Mouse (Mus musculus): ENCODE measurements around the gene Dgkh. TPM values are rescaled to one million over a fixed set of nuclear protein-coding genes. Genes with fewer than 3 reads are reported as not detected.
"Not testable (repeated sequence)": the region's sequence is repeated elsewhere in the genome, so short reads cannot be mapped to it uniquely, and the experiment has no call there.

The Dgkh gene
- 10 to 100 TPM; 76.6 to 81.8 TPM for total RNA-seq (2021)
- long read RNA-seq, experiment 1, full-length matches to known transcripts: 8 of 26 reads
- long read RNA-seq, experiment 1, partial matches to known transcripts: 6 of 26 reads
- long read RNA-seq, experiment 1, other reads (novel, unspliced or antisense): 12 of 26 reads
- long read RNA-seq, experiment 2, full-length matches to known transcripts: 12 of 30 reads
- long read RNA-seq, experiment 2, partial matches to known transcripts: 3 of 30 reads
- long read RNA-seq, experiment 2, other reads (novel, unspliced or antisense): 15 of 30 reads

DNA sequence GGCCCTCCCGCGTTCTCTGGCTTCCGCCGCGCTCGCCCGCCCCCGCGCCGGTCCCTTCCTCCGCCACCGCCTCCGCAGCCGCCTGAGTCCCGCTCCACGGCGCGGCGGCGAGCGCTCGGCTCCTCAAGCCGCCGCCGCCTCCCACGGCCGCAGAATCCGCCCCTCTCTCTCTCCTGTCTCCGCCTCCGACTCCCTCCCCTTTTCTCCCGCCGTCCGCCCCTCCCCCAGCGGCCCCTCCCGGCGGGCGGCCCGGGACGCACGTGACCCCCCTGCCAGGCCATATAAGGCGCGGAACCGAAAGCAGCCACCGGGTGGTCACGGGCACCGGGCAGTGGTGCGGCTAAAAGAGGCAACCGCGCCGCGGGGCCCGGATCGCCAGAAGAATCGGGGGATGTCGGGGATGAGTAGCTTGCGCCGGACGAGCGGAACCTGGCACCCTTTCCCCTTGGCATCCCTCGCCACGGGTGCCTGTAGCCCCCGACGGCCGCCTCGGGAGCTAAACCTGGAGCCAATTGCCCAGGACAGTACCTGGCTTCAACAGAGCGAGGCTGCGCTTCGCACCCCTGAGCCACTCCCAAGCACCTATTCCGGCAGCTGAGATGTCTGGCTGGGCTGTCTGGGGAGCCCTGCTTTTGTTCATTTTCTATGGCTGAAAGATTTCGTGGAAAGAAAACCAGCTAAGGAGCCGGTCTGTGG, at the start of gene Dgkh:
Gene Dgkh, minus strand, starts transcription at position 160 of the 696 bp plus-strand sequence.
- peak; percentile 88 to 91 for DNase-seq (ENCODE audit: low spot score in 2 of 2)

DNA sequence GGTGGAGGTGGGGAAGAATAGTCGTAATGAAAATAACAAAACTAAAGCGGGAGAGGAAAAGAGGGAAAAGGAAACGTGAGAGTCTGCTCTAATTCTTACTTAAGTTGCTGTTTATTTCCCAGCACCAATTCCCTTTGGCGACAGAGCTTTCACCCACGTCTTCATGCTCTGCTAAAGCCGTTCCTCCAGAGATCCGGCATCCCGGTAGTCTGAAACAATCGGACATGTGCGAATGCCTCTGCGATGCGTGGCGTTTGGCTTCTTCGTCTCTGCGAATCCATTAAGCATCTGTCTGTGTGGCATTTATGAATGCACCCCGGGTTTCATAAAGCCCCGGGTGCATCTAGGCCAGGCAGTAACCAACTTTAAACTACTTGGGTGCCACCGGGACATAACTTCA, 44.6 kb upstream of the Dgkh start:
- peak; percentile 7 for DNase-seq (ENCODE audit: low spot score in 2 of 2)

DNA sequence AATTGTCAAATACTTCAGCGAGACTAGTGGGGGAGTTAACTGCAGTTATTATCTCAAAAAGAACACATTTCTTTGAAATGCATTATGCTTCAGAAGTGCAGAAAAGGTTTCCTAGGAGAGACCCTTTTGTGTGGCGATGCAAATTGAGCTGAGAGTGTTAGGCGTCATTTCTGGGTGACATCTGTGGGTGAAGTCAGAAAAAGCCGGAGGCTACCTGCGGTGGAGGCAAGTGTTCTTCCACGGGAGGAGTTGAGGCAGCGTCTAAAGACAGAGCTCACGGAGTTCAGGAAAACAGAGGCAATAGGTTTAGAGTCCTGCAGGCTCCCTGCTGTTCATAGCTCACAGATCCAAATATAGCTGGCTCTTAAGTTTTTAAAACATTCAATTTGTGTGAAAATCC, 44.1 kb upstream of the Dgkh start:
- DNase-seq (ENCODE audit: low spot score in 2 of 2): no peak

- no peak for DNase-seq (ENCODE audit: low spot score in 2 of 2)
Measured at GRCm38 (mm10) chr14:78775699-78776098, 43.1 kb upstream of the Dgkh start.

DNA sequence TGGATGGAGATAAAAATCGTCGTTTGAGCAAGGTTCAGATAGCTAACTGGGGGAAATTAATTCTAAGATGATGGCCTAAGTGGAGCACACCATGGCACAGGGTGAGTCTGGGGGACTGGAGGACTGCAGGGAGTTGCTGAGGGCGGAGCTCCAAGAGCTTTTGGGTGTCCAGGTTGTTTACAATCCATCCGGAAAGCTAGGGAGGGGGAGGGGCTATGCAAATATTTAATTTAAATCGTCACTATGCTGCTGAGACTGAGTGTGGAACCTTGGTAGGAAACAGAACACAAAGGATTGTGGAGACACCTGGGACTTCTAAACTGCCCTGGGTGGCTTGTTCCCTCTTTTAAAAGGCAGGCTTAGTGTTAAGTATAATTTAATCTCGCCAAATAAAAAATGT, 42.6 kb upstream of the Dgkh start:
- no peak for DNase-seq (ENCODE audit: low spot score in 2 of 2)

- DNase-seq (ENCODE audit: low spot score in 2 of 2): no peak
Measured at GRCm38 (mm10) chr14:78770457-78770856, 37.9 kb upstream of the Dgkh start.

DNA sequence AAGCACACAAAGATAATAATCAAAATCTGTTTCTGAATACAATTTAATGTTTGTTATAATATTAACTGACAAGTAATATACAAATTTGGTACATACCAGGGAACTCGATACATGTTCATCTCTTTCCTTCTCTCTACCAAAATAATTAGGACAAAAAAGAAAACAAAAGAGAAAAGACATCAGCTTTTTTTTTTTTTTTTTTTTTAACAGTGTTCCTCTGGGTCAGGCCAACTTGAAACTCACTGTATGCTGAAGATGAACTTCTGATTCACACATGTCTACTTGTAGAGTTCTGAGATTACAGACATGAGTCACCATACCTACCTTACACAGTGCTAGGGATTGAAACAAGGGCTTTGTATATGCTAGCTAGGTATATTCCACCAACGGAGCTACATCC, 28.5 kb upstream of the Dgkh start:
- no peak for DNase-seq (ENCODE audit: low spot score in 2 of 2)

GRCm38 (mm10) chr14:78759491-78759890, 26.9 kb upstream of the Dgkh start:
- DNase-seq (ENCODE audit: low spot score in 2 of 2): no peak

- DNase-seq (ENCODE audit: low spot score in 2 of 2): no peak
Measured at GRCm38 (mm10) chr14:78755316-78755715, 22.7 kb upstream of the Dgkh start.

DNA sequence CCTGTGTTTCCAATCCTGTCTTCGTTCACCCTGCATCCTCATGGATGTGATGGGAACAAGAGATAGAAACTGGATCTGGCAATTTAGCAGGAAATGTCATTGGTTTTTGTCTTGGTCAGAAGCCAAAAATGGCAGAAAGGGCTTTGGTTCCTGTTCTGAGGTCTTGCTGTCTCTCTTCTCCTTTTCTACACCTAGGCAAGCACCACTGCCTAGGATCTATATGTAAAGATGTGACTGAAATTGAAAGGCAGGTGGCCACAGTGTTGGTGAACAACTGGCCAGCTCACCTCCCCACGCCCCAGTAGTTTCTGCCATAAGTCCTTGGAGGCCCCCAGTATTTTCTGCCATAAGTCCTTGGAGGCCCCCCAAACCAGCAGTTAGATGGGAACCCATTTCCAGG, 16.1 kb upstream of the Dgkh start:
- no peak for DNase-seq (ENCODE audit: low spot score in 2 of 2)

- no peak for DNase-seq (ENCODE audit: low spot score in 2 of 2)
Measured at GRCm38 (mm10) chr14:78747969-78748651, 15.5 kb upstream of the Dgkh start.

DNA sequence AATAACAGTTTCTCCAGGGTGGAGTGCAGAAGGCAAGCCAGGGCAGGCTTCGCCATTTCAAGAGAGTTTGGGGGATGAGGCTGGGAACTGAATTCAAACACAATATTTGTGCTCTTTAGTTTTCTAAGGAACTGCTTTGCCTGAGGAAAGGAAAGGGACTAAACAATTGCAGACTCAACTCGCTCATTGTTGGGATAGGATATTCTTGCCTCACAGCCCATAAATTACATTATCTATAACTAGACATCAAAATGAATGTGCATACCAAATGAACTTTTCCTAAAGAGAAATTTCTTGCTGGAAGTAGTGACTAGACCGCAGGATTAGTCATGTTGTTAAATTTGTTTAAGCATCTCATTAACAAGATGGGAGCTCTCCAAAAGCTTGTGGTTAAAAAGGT, 14.9 kb upstream of the Dgkh start:
- no peak for DNase-seq (ENCODE audit: low spot score in 2 of 2)

DNA sequence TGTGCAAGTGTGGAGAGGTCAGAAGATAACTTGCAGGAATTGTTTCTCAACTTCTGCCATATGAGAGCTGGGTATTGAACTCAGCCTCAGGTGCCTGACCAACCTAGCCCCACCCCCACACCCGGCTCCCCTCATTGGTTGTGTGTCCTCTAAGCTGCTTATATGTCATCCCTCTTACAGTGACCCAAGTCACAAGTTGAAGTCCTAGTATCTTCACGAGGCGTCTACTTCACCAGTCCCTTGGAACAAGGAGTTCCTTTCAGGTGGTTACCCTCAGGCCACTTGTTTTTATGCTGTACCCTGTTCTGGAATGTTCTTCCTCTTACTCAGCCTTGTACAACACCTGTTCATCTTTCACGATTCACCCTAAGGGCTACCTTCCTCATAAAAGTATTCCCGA, 2.0 kb upstream of the Dgkh start:
- no peak for DNase-seq (ENCODE audit: low spot score in 2 of 2)

DNA sequence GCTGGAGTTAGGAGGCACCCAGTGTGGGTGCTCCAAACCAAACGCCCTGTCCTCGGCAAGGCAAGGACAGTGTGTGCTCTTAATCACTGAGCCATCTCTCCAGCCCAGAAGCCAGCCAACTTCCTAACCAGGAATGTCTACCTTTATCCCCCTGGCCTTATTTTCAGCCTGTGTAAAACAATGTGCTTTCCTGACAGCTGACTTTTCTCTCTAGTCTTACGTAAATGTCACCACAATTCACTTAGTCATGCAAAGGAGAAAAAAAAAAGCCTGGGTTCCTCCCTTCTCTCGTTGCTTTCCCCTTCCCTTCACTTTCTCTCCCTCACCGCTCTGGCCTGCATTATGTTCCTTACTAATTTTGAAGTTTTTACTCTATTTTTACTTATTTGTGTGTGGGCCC, 1.6 kb upstream of the Dgkh start:
- DNase-seq (ENCODE audit: low spot score in 2 of 2): not testable (repeated sequence)

DNA sequence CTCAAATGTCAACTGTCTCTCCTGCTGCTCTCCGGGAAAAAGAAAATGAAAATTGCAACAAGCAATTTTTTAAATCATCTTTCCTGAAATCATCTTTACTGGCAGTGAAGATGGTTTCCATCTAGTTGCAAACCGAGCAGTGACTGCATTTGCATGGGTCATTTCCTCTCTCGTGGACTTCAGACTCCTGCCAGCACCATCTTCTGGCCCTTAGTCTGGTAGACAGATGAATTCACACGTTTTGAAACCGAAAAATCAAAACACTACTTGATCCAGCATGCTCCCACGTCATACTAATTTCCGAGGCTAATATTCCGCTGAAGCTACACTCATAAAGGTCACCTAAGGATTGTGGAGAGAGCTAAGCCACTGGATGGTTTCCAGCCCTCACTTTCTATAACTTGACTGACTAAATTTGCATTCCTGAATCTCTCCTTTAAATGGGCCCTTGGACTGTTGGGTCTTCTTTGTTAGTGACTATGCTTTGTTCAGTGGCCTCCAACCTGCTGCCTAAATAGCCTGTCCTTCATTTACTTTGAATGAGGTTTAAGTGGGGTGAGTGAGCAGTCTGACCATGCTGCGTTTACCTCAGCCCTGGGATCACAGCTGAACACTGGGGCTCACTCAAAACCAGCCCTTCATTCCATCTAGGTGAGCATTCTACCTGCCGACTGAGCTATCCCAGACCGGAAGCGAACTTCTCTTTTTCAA, 945 bp upstream of the Dgkh start:
- DNase-seq (ENCODE audit: low spot score in 2 of 2): no peak

GRCm38 (mm10) chr14:78731852-78732616, 542 bp downstream of the Dgkh start:
- DNase-seq (ENCODE audit: low spot score in 2 of 2): no peak

DNA sequence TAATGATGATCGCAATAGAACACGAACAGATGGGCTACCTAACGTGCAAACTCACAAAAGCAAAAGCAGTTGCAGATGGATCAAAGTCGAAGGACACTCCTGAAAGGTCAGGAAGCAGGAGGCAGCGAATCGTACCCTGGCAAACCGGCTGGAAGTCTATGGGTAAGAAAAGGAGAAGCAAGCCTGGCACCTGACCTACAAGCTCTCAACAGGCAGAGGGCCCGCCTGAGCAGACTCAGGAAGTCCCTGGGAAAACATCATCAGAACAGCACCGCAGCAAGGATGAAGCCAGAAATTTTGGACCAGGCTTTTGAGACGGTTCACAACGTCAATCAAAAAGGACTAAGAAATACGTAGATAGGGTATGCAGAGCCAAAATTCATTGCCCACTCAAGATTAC, 1.3 kb downstream of the Dgkh start:
- peak; percentile 34 to 41 for DNase-seq (ENCODE audit: low spot score in 2 of 2)

- DNase-seq (ENCODE audit: low spot score in 2 of 2): no peak
Measured at GRCm38 (mm10) chr14:78725976-78726375, 6.6 kb downstream of the Dgkh start.

DNA sequence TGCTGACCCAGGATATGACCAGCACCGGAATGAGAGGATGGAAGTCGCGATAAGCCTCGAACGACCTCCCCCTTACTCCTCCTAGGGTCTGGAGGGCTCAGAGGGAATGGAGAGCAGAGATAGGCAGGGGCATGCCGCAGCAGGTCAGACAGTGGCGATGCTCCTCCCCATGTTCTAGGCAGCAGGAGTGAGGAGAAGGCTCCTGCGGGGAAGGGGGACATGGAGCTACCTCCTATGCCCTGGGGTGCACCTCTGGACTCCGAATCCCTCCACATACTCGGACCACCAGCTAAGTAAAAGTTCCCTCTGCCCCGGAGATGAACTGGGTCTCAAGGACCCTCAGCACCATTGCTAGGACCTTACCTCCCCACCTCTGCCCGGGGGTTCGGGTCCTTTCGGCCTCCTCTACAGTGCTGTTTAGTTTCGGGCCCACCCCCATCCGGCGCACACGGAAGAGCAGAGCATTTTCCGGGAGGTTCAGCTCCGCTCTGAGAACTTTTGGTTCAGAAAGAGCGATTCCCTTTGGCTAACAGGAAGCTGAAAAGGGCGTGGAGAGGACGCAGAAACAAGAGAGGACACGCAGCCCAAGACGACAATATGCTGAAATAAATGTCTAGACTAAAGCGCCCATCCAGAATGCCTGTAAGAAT, 7.1 kb downstream of the Dgkh start:
- no peak for DNase-seq (ENCODE audit: low spot score in 2 of 2)

Measured in layer of hippocampus, postnatal 14 days (tissue).